Mouse (Mus musculus) lung, postnatal 0 days (tissue): ENCODE results near the gene Rem1. TPM values are rescaled to one million over a fixed set of nuclear protein-coding genes. Genes with fewer than 3 reads are reported as not detected.

Source experiments
- ATAC-seq: fragments of 200-750 bp; cut with Nextera tagmentation; 2 replicates; pipeline ENCODE4 v1.8.0; 2017; ENCODE audit warnings: moderate library complexity
- DNase-seq: peaks from one replicate; pipeline ENCODE4 v3.0.0-alpha.2; 2016; ENCODE audit warnings: low spot score
- H3K27ac ChIP-seq: fragments of 300-500 bp; sonication (generic); 2 replicates; pipeline ENCODE4 v1.5.1; 2014; ENCODE audit warnings: antibody characterized with exemption, mild to moderate bottlenecking, low read length, mixed read lengths
- H3K27me3 ChIP-seq: fragments of 300-500 bp; sonication (generic); replicated peaks from 2 replicates; pipeline ENCODE4 v1.6.1; 2014; ENCODE audit warnings: low read length, mixed read lengths; ENCODE audit not compliant: insufficient read depth
- H3K36me3 ChIP-seq: fragments of 300-500 bp; sonication (generic); 2 replicates; pipeline ENCODE4 v1.6.1; 2014; ENCODE audit warnings: low read length, mixed read lengths; ENCODE audit not compliant: insufficient read depth
- H3K4me1 ChIP-seq: fragments of 300-500 bp; sonication (generic); 2 replicates; pipeline ENCODE4 v1.6.1; 2014; ENCODE audit warnings: antibody characterized with exemption, low read depth, low read length, mixed read lengths; ENCODE audit not compliant: insufficient read depth
- H3K4me2 ChIP-seq: fragments of 300-500 bp; sonication (generic); replicated peaks from 2 replicates; pipeline ENCODE4 v1.6.1; 2014; ENCODE audit warnings: low read depth, mild to moderate bottlenecking, low read length, moderate library complexity, mixed read lengths
- H3K4me3 ChIP-seq: fragments of 300-500 bp; sonication (generic); 2 replicates; pipeline ENCODE4 v1.5.1; 2014; ENCODE audit warnings: low read depth, low read length
- H3K9ac ChIP-seq: fragments of 300-500 bp; sonication (generic); replicated peaks from 2 replicates; pipeline ENCODE4 v1.6.1; 2014; ENCODE audit warnings: low read depth, mild to moderate bottlenecking
- H3K9me3 ChIP-seq: fragments of 300-500 bp; sonication (generic); 2 replicates; pipeline ENCODE4 v1.6.1; 2016; ENCODE audit warnings: low read length, mixed read lengths
- CTCF ChIP-seq: IDR thresholded peaks from 2 replicates; pipeline ENCODE4 v1.5.1; 2016; ENCODE audit warnings: antibody characterized with exemption, mild to moderate bottlenecking
- EP300 ChIP-seq: IDR thresholded peaks from 2 replicates; pipeline ENCODE4 v1.6.1; 2016; ENCODE audit warnings: antibody characterized with exemption, mild to moderate bottlenecking, control low read depth
- WGBS: fragments of 180-500 bp; shearing (Covaris S2); extraction: QIAGEN DNeasy Blood & Tissue Kit; methylation state at CpG from one replicate; pipeline ENCODE4 v1.1.7; 2014; 5-methylcytosine and 5-hydroxymethylcytosine counted together
- polyA plus RNA-seq: library from polyadenylated mRNA; unstranded; fragments of >200 nt; fragmentation: Nextera tagmentation; extraction: Ambion mirVana; gene quantifications from 2 replicates; pipeline ENCODE4 v1.2.1, GENCODE M21; 2015

Rem1 gene
- polyA plus RNA-seq, 1 experiment from 2014 or later = 34.0 TPM

- no peak overlapping the region for H3K4me2 ChIP-seq
- peaks cover 4% of the 10 kb centered on the region; the same call in 1 of the 2 replicates for H3K4me1 ChIP-seq
- TF ChIP-seq CTCF (no peak), EP300 (no peak)
- H3K27me3 ChIP-seq = no peaks in the 10 kb centered on the region
- 88% methylated on average over 5 of the region's 5 CpGs for WGBS
- no peak overlapping the region for H3K9ac ChIP-seq
- H3K4me3 ChIP-seq = no peak overlapping the region
- DNase-seq = no peak
- H3K36me3 ChIP-seq = peaks cover 43% of the 10 kb centered on the region
- ATAC-seq = no peak
- H3K9me3 ChIP-seq = no peaks in the 10 kb centered on the region
- H3K27ac ChIP-seq = no peak overlapping the region
Observed at GRCm38 (mm10) chr2:152678925-152679324, 52.2 kb downstream of the Rem1 start.

DNA sequence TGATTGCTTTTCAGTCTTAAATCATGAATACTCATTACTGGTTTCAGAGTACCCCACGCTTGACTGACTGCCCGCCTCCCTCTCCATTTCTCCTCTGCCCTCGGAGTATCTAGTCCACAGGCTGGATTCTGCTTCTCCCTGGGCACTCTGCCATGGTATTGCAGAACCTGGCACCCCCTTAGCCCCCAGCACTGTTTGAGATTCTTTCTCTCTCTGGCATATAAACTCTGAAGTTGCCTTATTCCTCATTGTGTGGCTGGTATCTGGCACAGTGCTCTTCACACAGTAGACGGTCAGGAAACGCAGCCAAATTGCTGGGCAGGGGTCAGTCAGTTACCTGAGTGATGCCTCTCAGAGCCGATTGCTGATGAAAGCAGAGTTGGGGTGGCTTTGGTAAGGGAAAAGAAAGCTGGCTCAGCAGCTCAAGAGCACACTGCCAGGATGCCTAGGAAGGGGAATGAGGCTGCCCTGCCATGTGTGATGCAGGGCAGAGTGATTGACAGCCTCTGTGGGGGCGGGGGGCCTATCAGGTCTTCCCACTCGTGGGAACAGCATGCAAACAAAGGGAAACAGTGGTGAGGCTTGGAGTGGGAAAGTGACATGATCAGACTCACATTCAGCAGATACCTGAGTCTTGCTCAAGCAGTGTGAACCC lies 53.1 kb downstream of the Rem1 start:
- H3K9ac ChIP-seq = no peak overlapping the region
- H3K36me3 ChIP-seq = peaks cover 52% of the 10 kb centered on the region
- no peaks in the 10 kb centered on the region for H3K4me1 ChIP-seq
- no peak overlapping the region for H3K4me2 ChIP-seq
- H3K27me3 ChIP-seq = no peaks in the 10 kb centered on the region
- ATAC-seq (no peak), DNase-seq (no peak)
- 83% methylated on average over 8 of the region's 8 CpGs for WGBS
- H3K4me3 ChIP-seq = no peak overlapping the region
- H3K9me3 ChIP-seq = no peaks in the 10 kb centered on the region
- TF ChIP-seq EP300 (no peak), CTCF (no peak)
- no peak overlapping the region for H3K27ac ChIP-seq

- no peak overlapping the region for H3K4me2 ChIP-seq
- ATAC-seq = no peak
- H3K27ac ChIP-seq = no peak overlapping the region
- H3K9me3 ChIP-seq = no peaks in the 10 kb centered on the region
- no peak for TF ChIP-seq EP300
- TF ChIP-seq CTCF = no peak
- no peak overlapping the region for H3K4me3 ChIP-seq
- WGBS = 87% methylated on average over 5 of the region's 5 CpGs
- no peaks in the 10 kb centered on the region for H3K27me3 ChIP-seq
- H3K9ac ChIP-seq = no peak overlapping the region
- DNase-seq = no peak
- peaks cover 67% of the 10 kb centered on the region for H3K36me3 ChIP-seq
- no peaks in the 10 kb centered on the region for H3K4me1 ChIP-seq
Observed at GRCm38 (mm10) chr2:152683086-152683485, 56.3 kb downstream of the Rem1 start.

Other genes starting within 250 kb of the Rem1 start
- 3.5 and 3.9 TPM in 2 replicates for gene Sox12, start 228.9 kb upstream of the Rem1 start, polyA plus RNA-seq
- gene Zcchc3, start 211.9 kb upstream of the Rem1 start, polyA plus RNA-seq = 17.3 TPM in 2 replicates
- 10.7 and 14.6 TPM in 2 replicates for gene 6820408C15Rik, start 211.4 kb upstream of the Rem1 start, polyA plus RNA-seq
- gene Defb23, start 162.3 kb upstream of the Rem1 start, polyA plus RNA-seq = not detected in 2 replicates
- not detected in 2 replicates for gene Defb20, start 149.9 kb upstream of the Rem1 start, polyA plus RNA-seq
- gene Defb22, start 136.8 kb upstream of the Rem1 start, polyA plus RNA-seq = not detected in 2 replicates
- not detected in 2 replicates for gene Defb26, start 115.3 kb upstream of the Rem1 start, polyA plus RNA-seq
- not detected in 2 replicates for gene Defb28, start 108.7 kb upstream of the Rem1 start, polyA plus RNA-seq
- gene Defb29, start 86.9 kb upstream of the Rem1 start, polyA plus RNA-seq = not detected in 2 replicates
- not detected in 2 replicates for gene Gm17416, start 57.6 kb upstream of the Rem1 start, polyA plus RNA-seq
- not detected in 2 replicates for gene Defb21, start 54.2 kb upstream of the Rem1 start, polyA plus RNA-seq
- gene Defb19, start 46.6 kb upstream of the Rem1 start, polyA plus RNA-seq = 0.36 TPM in 1 of 2 replicates, not detected in the other
- not detected in 2 replicates for gene Defb45, start 27.6 kb upstream of the Rem1 start, polyA plus RNA-seq
- not detected in 2 replicates for gene Defb36, start 22.6 kb upstream of the Rem1 start, polyA plus RNA-seq
- 3.0 and 4.9 TPM in 2 replicates for gene Defb25, start 3.9 kb upstream of the Rem1 start, polyA plus RNA-seq
- 110 and 127 TPM in 2 replicates for gene H13, start 42.5 kb downstream of the Rem1 start, polyA plus RNA-seq
- 19.4 and 20.8 TPM in 2 replicates for gene Mcts2, start 60.1 kb downstream of the Rem1 start, polyA plus RNA-seq
- 214 and 218 TPM in 2 replicates for gene Id1, start 109.3 kb downstream of the Rem1 start, polyA plus RNA-seq
- gene Cox4i2, start 127.2 kb downstream of the Rem1 start, polyA plus RNA-seq = 204 and 228 TPM in 2 replicates
- 100 and 103 TPM in 2 replicates for gene Bcl2l1, start 204.8 kb downstream of the Rem1 start, polyA plus RNA-seq
- 3.1 and 5.7 TPM in 2 replicates for gene Tpx2, start 221.0 kb downstream of the Rem1 start, polyA plus RNA-seq